Mouse (Mus musculus) lung, postnatal 0 days (tissue): ENCODE results near the gene Coq6.

Experiments used
- CTCF ChIP-seq: IDR thresholded peaks from 2 replicates; pipeline ENCODE4 v1.5.1; 2016; ENCODE audit warnings: antibody characterized with exemption, mild to moderate bottlenecking
- EP300 ChIP-seq: IDR thresholded peaks from 2 replicates; pipeline ENCODE4 v1.6.1; 2016; ENCODE audit warnings: antibody characterized with exemption, mild to moderate bottlenecking, control low read depth

DNA sequence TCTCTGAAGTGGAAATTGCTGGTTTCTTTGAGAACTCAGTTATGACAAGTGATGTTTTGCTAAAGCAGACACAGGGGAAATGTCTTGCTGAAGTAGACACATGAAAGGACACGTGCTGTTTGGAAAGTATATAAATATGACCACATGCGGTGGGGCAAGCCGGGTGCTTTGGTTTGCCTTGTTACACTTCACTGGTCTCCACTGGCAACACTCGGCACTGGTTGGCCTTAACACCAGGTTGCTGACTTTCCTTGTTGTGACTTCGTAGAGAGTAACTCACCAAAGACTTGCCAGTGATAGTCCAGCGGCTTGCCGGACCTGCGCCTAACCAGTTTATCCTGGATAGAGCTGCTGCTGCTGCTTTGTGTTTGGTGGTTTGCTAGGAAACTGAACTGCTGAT is 26.6 kb downstream of the Coq6 start:
- TF ChIP-seq EP300: no peak
- TF ChIP-seq CTCF: no peak
